Mouse (Mus musculus): ENCODE measurements around the gene Fkbp1b. TPM values are rescaled to one million over a fixed set of nuclear protein-coding genes. Genes with fewer than 3 reads are reported as not detected.
A peak's percentile ranks its signal among the peaks of the same experiment; 100 is the strongest.
"Not testable (repeated sequence)": the region's sequence is repeated elsewhere in the genome, so short reads cannot be mapped to it uniquely, and the experiment has no call there.

Fkbp1b gene
- polyA plus RNA-seq, 1 experiment from 2014 or later, result 9.4 TPM

- Histone ChIP-seq H3K4me3 (ENCODE audit: low read depth, low read length) (peak overlapping the region; percentile 83), H3K27me3 (ENCODE audit: control insufficient read depth, insufficient read depth, low read length) (no peaks in the 10 kb centered on the region), H3K4me2 (ENCODE audit: low read depth, low read length) (peak overlapping the region; percentile 49), H3K36me3 (replicated peaks; ENCODE audit: control insufficient read depth, insufficient read depth, low read depth, low read length) (no peaks in the 10 kb centered on the region; the same call in 1 of the 2 replicates), H3K4me1 (ENCODE audit: control insufficient read depth, insufficient read depth, low read length) (no peaks in the 10 kb centered on the region), H3K9ac (replicated peaks; ENCODE audit: low read length) (peak overlapping the region; percentile 80), H3K27ac (replicated peaks; ENCODE audit: low read depth, low read length) (peak overlapping the region; percentile 69), H3K9me3 (replicated peaks; ENCODE audit: control insufficient read depth, low read length) (no peaks in the 10 kb centered on the region)
- WGBS, result 12% methylated on average over 24 of the region's 24 CpGs
- ATAC-seq (replicated peaks; ENCODE audit: insufficient number of reproducible peaks, low FRiP score, low TSS enrichment, low read depth) (peak; percentile 2; the same call in 1 of the 2 replicates), DNase-seq (ENCODE audit: low spot score) (no peak)
These were observed 24.6 kb downstream of the Fkbp1b start for GRCm38 (mm10) chr12:4816680-4817360.

GRCm38 (mm10) chr12:4813636-4814035, 27.8 kb downstream of the Fkbp1b start:
- no peak overlapping the region for H3K4me3 ChIP-seq (ENCODE audit: low read depth, low read length)
- no peaks in the 10 kb centered on the region for H3K4me1 ChIP-seq (ENCODE audit: control insufficient read depth, insufficient read depth, low read length)
- 87% methylated on average over 4 of the region's 4 CpGs for WGBS
- H3K4me2 ChIP-seq (ENCODE audit: low read depth, low read length), result no peak overlapping the region
- no peaks in the 10 kb centered on the region for H3K9me3 ChIP-seq (replicated peaks; ENCODE audit: control insufficient read depth, low read length)
- ATAC-seq (replicated peaks; ENCODE audit: insufficient number of reproducible peaks, low FRiP score, low TSS enrichment, low read depth) (no peak), DNase-seq (ENCODE audit: low spot score) (no peak)
- no peak overlapping the region for H3K9ac ChIP-seq (replicated peaks; ENCODE audit: low read length)
- H3K27me3 ChIP-seq (ENCODE audit: control insufficient read depth, insufficient read depth, low read length), result no peaks in the 10 kb centered on the region
- H3K27ac ChIP-seq (replicated peaks; ENCODE audit: low read depth, low read length), result no peak overlapping the region
- no peaks in the 10 kb centered on the region for H3K36me3 ChIP-seq (replicated peaks; ENCODE audit: control insufficient read depth, insufficient read depth, low read depth, low read length)

DNA sequence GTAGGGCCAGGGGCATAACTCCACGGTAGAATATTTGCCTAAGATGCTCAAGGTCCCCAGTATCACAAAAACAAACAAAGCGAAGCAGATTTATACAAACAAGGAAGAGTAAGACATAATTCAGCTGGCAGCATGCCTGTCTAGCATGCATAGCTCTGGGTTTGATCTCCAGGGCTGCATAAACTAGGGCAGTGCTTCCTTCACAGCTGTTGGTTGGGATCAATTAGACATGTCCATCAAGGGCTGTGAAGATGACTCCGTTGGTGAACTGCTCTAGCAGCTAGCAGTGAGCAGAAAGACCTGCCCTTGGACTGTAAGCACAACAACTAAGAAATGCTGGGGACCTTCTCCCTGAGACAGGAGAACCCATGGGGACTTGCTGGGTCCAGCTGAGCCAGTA, 29.7 kb downstream of the Fkbp1b start:
- Histone ChIP-seq H3K4me2 (ENCODE audit: low read depth, low read length) (no peak overlapping the region), H3K27ac (replicated peaks; ENCODE audit: low read depth, low read length) (no peak overlapping the region), H3K27me3 (ENCODE audit: control insufficient read depth, insufficient read depth, low read length) (no peaks in the 10 kb centered on the region), H3K9me3 (replicated peaks; ENCODE audit: control insufficient read depth, low read length) (no peaks in the 10 kb centered on the region), H3K9ac (replicated peaks; ENCODE audit: low read length) (no peak overlapping the region), H3K36me3 (replicated peaks; ENCODE audit: control insufficient read depth, insufficient read depth, low read depth, low read length) (no peaks in the 10 kb centered on the region), H3K4me3 (ENCODE audit: low read depth, low read length) (no peak overlapping the region), H3K4me1 (ENCODE audit: control insufficient read depth, insufficient read depth, low read length) (no peaks in the 10 kb centered on the region)
- DNase-seq (ENCODE audit: low spot score) (no peak), ATAC-seq (replicated peaks; ENCODE audit: insufficient number of reproducible peaks, low FRiP score, low TSS enrichment, low read depth) (no peak)
- WGBS, result 71% methylated on average over 3 of the region's 3 CpGs

GRCm38 (mm10) chr12:4811036-4811435, 30.4 kb downstream of the Fkbp1b start:
- no peak overlapping the region for H3K4me3 ChIP-seq (ENCODE audit: low read depth, low read length)
- WGBS, result 75% methylated on average over 4 of the region's 4 CpGs
- no peak for ATAC-seq (replicated peaks; ENCODE audit: insufficient number of reproducible peaks, low FRiP score, low TSS enrichment, low read depth)

DNA sequence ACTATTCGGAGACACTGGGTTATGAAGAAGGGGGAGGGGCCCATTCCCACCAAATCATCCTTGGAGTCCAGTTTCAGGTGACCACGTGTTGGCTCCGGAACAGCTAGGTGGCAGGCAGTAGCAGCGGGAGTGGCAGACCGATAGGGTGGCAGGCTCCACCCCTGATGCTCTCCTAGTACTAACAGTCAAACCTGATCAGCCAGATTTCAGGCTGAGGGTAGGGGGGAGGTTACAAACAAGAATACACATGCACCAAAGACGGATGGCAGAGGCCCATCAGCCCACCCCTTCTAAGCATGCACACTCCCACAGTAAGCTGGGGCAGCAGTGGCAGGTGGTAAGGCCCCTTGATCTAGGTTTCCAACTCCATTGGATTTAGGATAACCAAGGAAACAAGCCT, 43.9 kb downstream of the Fkbp1b start:
- H3K9me3 ChIP-seq (replicated peaks; ENCODE audit: control insufficient read depth, low read length); H3K27ac ChIP-seq (replicated peaks; ENCODE audit: low read depth, low read length); H3K4me1 ChIP-seq (ENCODE audit: control insufficient read depth, insufficient read depth, low read length); H3K27me3 ChIP-seq (ENCODE audit: control insufficient read depth, insufficient read depth, low read length); H3K4me2 ChIP-seq (ENCODE audit: low read depth, low read length); H3K9ac ChIP-seq (replicated peaks; ENCODE audit: low read length); H3K4me3 ChIP-seq (ENCODE audit: low read depth, low read length); H3K36me3 ChIP-seq (replicated peaks; ENCODE audit: control insufficient read depth, insufficient read depth, low read depth, low read length); ATAC-seq (replicated peaks; ENCODE audit: insufficient number of reproducible peaks, low FRiP score, low TSS enrichment, low read depth): not testable (repeated sequence)
- peak; percentile 13 for DNase-seq (ENCODE audit: low spot score)
- WGBS, result 75% methylated on average over 6 of the region's 6 CpGs

More at GRCm38 (mm10) chr12:4811036-4811435, 30.4 kb downstream of the Fkbp1b start:
- Histone ChIP-seq H3K9me3 (replicated peaks; ENCODE audit: control insufficient read depth, low read length) (no peaks in the 10 kb centered on the region), H3K4me1 (ENCODE audit: control insufficient read depth, insufficient read depth, low read length) (no peaks in the 10 kb centered on the region), H3K36me3 (replicated peaks; ENCODE audit: control insufficient read depth, insufficient read depth, low read depth, low read length) (no peaks in the 10 kb centered on the region), H3K9ac (replicated peaks; ENCODE audit: low read length) (no peak overlapping the region), H3K27ac (replicated peaks; ENCODE audit: low read depth, low read length) (no peak overlapping the region), H3K27me3 (ENCODE audit: control insufficient read depth, insufficient read depth, low read length) (no peaks in the 10 kb centered on the region), H3K4me2 (ENCODE audit: low read depth, low read length) (no peak overlapping the region)
- DNase-seq (ENCODE audit: low spot score), result no peak

DNA sequence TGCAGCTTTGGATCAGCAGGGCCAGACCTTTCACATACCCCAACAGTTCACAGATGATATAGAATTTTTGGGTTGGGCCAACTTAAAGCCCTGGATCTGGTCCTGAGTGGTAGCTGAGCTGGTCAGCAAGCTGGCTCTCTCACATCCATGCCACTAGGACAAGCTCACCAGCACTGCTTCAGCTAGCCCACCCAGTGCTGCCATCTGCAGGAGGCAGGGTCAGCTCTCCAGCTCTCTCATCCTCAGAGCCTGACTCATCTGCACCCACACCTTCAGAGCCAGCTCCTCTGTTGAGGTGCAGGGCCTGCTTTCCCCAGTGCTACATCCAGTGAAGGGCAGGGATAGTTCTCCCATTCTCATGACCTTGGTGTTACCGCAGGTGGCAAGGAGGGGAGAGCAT, 47.7 kb downstream of the Fkbp1b start:
- Histone ChIP-seq H3K36me3 (replicated peaks; ENCODE audit: control insufficient read depth, insufficient read depth, low read depth, low read length) (no peaks in the 10 kb centered on the region), H3K4me2 (ENCODE audit: low read depth, low read length) (no peak overlapping the region), H3K4me3 (ENCODE audit: low read depth, low read length) (no peak overlapping the region), H3K9ac (replicated peaks; ENCODE audit: low read length) (no peak overlapping the region), H3K9me3 (replicated peaks; ENCODE audit: control insufficient read depth, low read length) (no peaks in the 10 kb centered on the region), H3K27me3 (ENCODE audit: control insufficient read depth, insufficient read depth, low read length) (no peaks in the 10 kb centered on the region), H3K27ac (replicated peaks; ENCODE audit: low read depth, low read length) (no peak overlapping the region), H3K4me1 (ENCODE audit: control insufficient read depth, insufficient read depth, low read length) (no peaks in the 10 kb centered on the region)
- ATAC-seq (replicated peaks; ENCODE audit: insufficient number of reproducible peaks, low FRiP score, low TSS enrichment, low read depth) (no peak), DNase-seq (ENCODE audit: low spot score) (no peak)
- WGBS, result 67% methylated on average over 1 of the region's 1 CpGs

- not testable (repeated sequence) for ATAC-seq (replicated peaks; ENCODE audit: insufficient number of reproducible peaks, low FRiP score, low TSS enrichment, low read depth); H3K4me3 ChIP-seq (ENCODE audit: low read depth, low read length); H3K4me1 ChIP-seq (ENCODE audit: control insufficient read depth, insufficient read depth, low read length); H3K9ac ChIP-seq (replicated peaks; ENCODE audit: low read length); H3K27ac ChIP-seq (replicated peaks; ENCODE audit: low read depth, low read length); H3K36me3 ChIP-seq (replicated peaks; ENCODE audit: control insufficient read depth, insufficient read depth, low read depth, low read length); H3K4me2 ChIP-seq (ENCODE audit: low read depth, low read length); H3K27me3 ChIP-seq (ENCODE audit: control insufficient read depth, insufficient read depth, low read length); H3K9me3 ChIP-seq (replicated peaks; ENCODE audit: control insufficient read depth, low read length); DNase-seq (ENCODE audit: low spot score)
- 91% methylated on average over 25 of the region's 25 CpGs for WGBS
These were observed 53.3 kb downstream of the Fkbp1b start for GRCm38 (mm10) chr12:4788128-4788527.

GRCm38 (mm10) chr12:4784466-4784865, 56.9 kb downstream of the Fkbp1b start:
- Histone ChIP-seq H3K9ac (replicated peaks; ENCODE audit: low read length) (no peak overlapping the region), H3K27ac (replicated peaks; ENCODE audit: low read depth, low read length) (no peak overlapping the region), H3K9me3 (replicated peaks; ENCODE audit: control insufficient read depth, low read length) (no peaks in the 10 kb centered on the region), H3K27me3 (ENCODE audit: control insufficient read depth, insufficient read depth, low read length) (no peaks in the 10 kb centered on the region), H3K4me2 (ENCODE audit: low read depth, low read length) (no peak overlapping the region), H3K4me3 (ENCODE audit: low read depth, low read length) (no peak overlapping the region), H3K36me3 (replicated peaks; ENCODE audit: control insufficient read depth, insufficient read depth, low read depth, low read length) (no peaks in the 10 kb centered on the region), H3K4me1 (ENCODE audit: control insufficient read depth, insufficient read depth, low read length) (no peaks in the 10 kb centered on the region)
- DNase-seq (ENCODE audit: low spot score), result no peak
- ATAC-seq (replicated peaks; ENCODE audit: insufficient number of reproducible peaks, low FRiP score, low TSS enrichment, low read depth), result no peak
- WGBS, result 73% methylated on average over 2 of the region's 2 CpGs
